Mouse (Mus musculus) hindbrain, postnatal 0 days (tissue): Measurements from ENCODE around the gene Anapc16. TPM values are rescaled to one million over a fixed set of nuclear protein-coding genes. Genes with fewer than 3 reads are reported as not detected.

Experiments
- ATAC-seq: fragments of 200-750 bp; cut with Nextera tagmentation; 2 replicates; pipeline ENCODE4 v1.8.0; 2017; ENCODE audit warnings: mild to moderate bottlenecking, moderate TSS enrichment, moderate library complexity
- DNase-seq: peaks from one replicate; pipeline ENCODE4 v3.0.0-alpha.2; 2015; ENCODE audit warnings: low spot score
- H3K27ac ChIP-seq: fragments of 300-500 bp; sonication (generic); 2 replicates; pipeline ENCODE4 v1.5.1; 2014; ENCODE audit warnings: mild to moderate bottlenecking
- H3K27me3 ChIP-seq: fragments of 300-500 bp; sonication (generic); 2 replicates; pipeline ENCODE4 v1.6.1; 2014; ENCODE audit warnings: low read length, mixed read lengths; ENCODE audit not compliant: insufficient read depth
- H3K36me3 ChIP-seq: fragments of 300-500 bp; sonication (generic); 2 replicates; pipeline ENCODE4 v1.6.1; 2014; ENCODE audit warnings: low read length, mixed read lengths; ENCODE audit not compliant: insufficient read depth
- H3K4me1 ChIP-seq: fragments of 300-500 bp; sonication (generic); 2 replicates; pipeline ENCODE4 v1.6.1; 2014; ENCODE audit warnings: antibody characterized with exemption, low read length, mixed read lengths; ENCODE audit not compliant: insufficient read depth
- H3K4me2 ChIP-seq: fragments of 300-500 bp; sonication (generic); 2 replicates; pipeline ENCODE4 v1.6.1; 2014; ENCODE audit warnings: low read depth, mild to moderate bottlenecking, low read length, moderate library complexity, mixed read lengths
- H3K4me3 ChIP-seq: fragments of 300-500 bp; sonication (generic); 2 replicates; pipeline ENCODE4 v1.5.1; 2014; ENCODE audit warnings: low read length
- H3K9ac ChIP-seq: fragments of 300-500 bp; sonication (generic); replicated peaks from 2 replicates; pipeline ENCODE4 v1.6.1; 2014; ENCODE audit warnings: mild to moderate bottlenecking, low read length, moderate library complexity, mixed read lengths
- H3K9me3 ChIP-seq: fragments of 300-500 bp; sonication (generic); 2 replicates; pipeline ENCODE4 v1.6.1; 2016; ENCODE audit warnings: low read length, mixed read lengths
- CTCF ChIP-seq: IDR thresholded peaks from 2 replicates; pipeline ENCODE4 v1.5.1; 2016; ENCODE audit warnings: antibody characterized with exemption, control low read depth, low read depth
- WGBS: fragments of 180-500 bp; shearing (Covaris S2); extraction: QIAGEN DNeasy Blood & Tissue Kit; methylation state at CpG from one replicate; pipeline ENCODE4 v1.1.7; 2014; 5-methylcytosine and 5-hydroxymethylcytosine counted together
- polyA plus RNA-seq: library from polyadenylated mRNA; unstranded; fragments of >200 nt; fragmentation: Nextera tagmentation; extraction: Ambion mirVana; gene quantifications from 2 replicates; pipeline ENCODE4 v1.2.1, GENCODE M21; 2015
- total RNA-seq: library from RNA; depleted of rRNA; stranded (reverse); fragments of >200 nt; gene quantifications from 2 replicates; pipeline ENCODE4 v1.2.3, GENCODE M21; 2014

Gene Anapc16
- total and polyA plus RNA-seq, 2 experiments from 2014 or later: 70.1 to 133 TPM

- Histone ChIP-seq H3K36me3 (no peaks in the 10 kb centered on the region), H3K4me2 (no peak overlapping the region), H3K4me1 (peaks cover 26% of the 10 kb centered on the region), H3K4me3 (no peak overlapping the region), H3K9ac (no peak overlapping the region), H3K27ac (peak overlapping the region; percentile 57), H3K9me3 (no peaks in the 10 kb centered on the region), H3K27me3 (no peaks in the 10 kb centered on the region)
- DNase-seq (peak; percentile 57), ATAC-seq (peak; percentile 41; the same call in 1 of the 2 replicates)
- TF ChIP-seq CTCF: no peak
- 20% methylated on average over 6 of the region's 6 CpGs for WGBS
Observed at GRCm38 (mm10) chr10:59974191-59974664, 28.7 kb downstream of the Anapc16 start.

DNA sequence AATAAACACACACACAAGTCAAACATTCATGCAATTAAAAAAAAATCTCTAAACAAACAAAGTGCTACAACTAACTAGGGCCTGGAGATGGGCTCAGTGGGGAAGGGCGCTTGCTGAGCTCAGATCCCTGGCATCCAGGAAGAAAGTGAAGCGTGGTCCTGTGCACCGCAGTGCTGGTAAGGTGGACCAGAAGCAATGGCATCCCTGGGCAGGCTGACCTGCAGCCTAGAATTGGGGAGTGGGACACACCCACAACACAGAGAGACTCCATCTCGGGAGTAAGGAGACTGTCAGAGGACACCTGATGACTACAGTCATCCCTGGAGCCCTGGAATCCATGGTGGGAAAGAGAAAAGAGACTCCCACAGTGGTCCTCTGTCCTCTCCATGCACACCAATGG is 29.5 kb downstream of the Anapc16 start:
- Histone ChIP-seq H3K4me3 (no peak overlapping the region), H3K27ac (peak overlapping the region; percentile 57; the same call in 1 of the 2 replicates), H3K9ac (no peak overlapping the region), H3K27me3 (no peaks in the 10 kb centered on the region), H3K4me1 (peaks cover 17% of the 10 kb centered on the region), H3K4me2 (no peak overlapping the region), H3K36me3 (no peaks in the 10 kb centered on the region), H3K9me3 (no peaks in the 10 kb centered on the region)
- ATAC-seq: no peak
- DNase-seq: no peak
- TF ChIP-seq CTCF: no peak
- WGBS: 83% methylated on average over 4 of the region's 4 CpGs

DNA sequence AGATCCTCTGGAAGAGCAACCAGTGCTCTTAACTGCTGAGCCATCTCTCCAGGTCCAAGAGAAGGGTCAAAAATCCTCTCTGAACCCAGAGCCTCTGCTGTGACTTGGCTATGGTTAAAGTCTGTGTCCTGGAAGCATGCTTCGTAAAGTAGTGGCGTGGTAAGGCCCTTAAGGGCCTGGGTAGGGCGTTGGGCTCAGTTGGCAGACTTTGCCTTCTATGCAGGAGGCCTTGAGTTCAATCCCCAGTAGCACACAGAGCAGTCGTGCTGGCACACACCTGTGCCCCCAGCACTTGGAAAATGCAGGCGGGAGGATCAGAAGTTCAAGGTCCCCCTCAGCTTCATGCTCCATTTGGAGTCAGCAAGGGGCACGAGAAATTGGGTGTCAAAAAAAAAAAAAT is 29.9 kb downstream of the Anapc16 start:
- peak overlapping the region; percentile 42; the same call in 1 of the 2 replicates for H3K27ac ChIP-seq
- no peak for ATAC-seq
- 67% methylated on average over 6 of the region's 6 CpGs for WGBS

GRCm38 (mm10) chr10:59972534-59972933 is 30.4 kb downstream of the Anapc16 start:
- H3K9ac ChIP-seq: no peak overlapping the region
- ATAC-seq (no peak), DNase-seq (no peak)
- no peak overlapping the region for H3K4me3 ChIP-seq
- no peaks in the 10 kb centered on the region for H3K27me3 ChIP-seq
- H3K36me3 ChIP-seq: no peaks in the 10 kb centered on the region
- whole genome bisulfite sequencing: 31% methylated on average over 2 of the region's 2 CpGs
- H3K9me3 ChIP-seq: no peaks in the 10 kb centered on the region
- H3K4me2 ChIP-seq: no peak overlapping the region
- no peak overlapping the region for H3K27ac ChIP-seq
- no peak for TF ChIP-seq CTCF
- peaks cover 15% of the 10 kb centered on the region for H3K4me1 ChIP-seq

More for the DNA sequence above, 29.9 kb downstream of the Anapc16 start:
- Histone ChIP-seq H3K9ac (no peak overlapping the region), H3K9me3 (no peaks in the 10 kb centered on the region), H3K4me3 (no peak overlapping the region), H3K4me2 (no peak overlapping the region), H3K4me1 (peaks cover 15% of the 10 kb centered on the region), H3K36me3 (no peaks in the 10 kb centered on the region), H3K27me3 (no peaks in the 10 kb centered on the region)
- TF ChIP-seq CTCF: no peak
- no peak for DNase-seq

DNA sequence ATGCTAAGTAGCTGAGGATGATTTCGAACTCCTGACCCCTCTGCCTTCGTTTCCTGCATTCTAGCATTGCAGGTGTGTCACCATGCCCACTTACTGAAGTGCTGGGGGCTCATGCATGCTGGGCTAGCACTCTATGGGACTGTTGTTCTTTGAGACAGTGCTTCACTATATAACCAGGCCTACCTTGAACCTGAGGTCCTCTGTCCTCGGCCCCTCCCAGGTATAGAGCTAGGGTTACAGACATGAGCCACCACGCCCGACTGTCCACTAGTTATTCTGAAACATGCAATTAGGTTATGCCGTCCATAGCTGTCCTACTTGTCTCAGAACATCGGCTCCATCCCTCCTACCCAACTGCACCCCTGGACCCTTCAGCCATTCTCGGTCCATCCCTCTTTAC is 31.1 kb downstream of the Anapc16 start:
- TF ChIP-seq CTCF: no peak
- H3K4me2 ChIP-seq: no peak overlapping the region
- H3K27ac ChIP-seq: no peak overlapping the region
- ATAC-seq: no peak
- no peaks in the 10 kb centered on the region for H3K36me3 ChIP-seq
- H3K9me3 ChIP-seq: no peaks in the 10 kb centered on the region
- H3K4me3 ChIP-seq: no peak overlapping the region
- 92% methylated on average over 8 of the region's 8 CpGs for WGBS
- DNase-seq: no peak
- H3K9ac ChIP-seq: no peak overlapping the region
- H3K4me1 ChIP-seq: peaks cover 15% of the 10 kb centered on the region
- H3K27me3 ChIP-seq: no peaks in the 10 kb centered on the region

DNA sequence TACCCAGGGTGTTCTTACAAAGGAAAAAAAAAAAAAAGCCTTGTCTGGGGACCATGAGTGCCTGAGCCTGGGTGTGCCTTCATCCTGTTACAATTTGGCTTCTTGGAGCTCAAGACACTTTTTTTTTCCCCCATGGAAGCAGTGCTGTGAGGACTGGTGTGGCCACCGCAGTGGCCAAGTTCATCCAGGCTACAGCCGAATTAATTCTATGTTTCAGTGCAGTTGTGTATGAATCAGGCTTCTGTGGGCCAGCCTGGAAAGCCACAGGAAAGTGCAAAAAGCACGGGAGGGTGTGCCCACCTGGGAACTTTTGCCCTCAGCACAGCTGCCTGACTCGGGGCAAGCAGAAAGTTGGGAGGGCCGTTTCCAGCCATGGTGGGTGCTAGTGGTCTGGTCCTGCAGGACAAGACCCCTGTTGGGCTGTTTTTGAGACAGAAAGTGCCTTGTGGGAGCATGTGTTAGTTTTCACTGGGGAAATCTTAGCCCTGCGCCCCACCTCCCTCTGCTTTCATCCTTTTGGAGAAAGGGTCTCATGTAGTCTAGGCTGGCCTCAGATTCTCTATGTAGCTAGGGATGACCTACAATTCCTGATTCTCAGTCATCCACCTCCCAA is 32.4 kb downstream of the Anapc16 start:
- ATAC-seq (no peak), DNase-seq (no peak)
- Histone ChIP-seq H3K4me3 (peak overlapping the region; percentile 42), H3K9me3 (no peaks in the 10 kb centered on the region), H3K4me2 (peak overlapping the region; percentile 85), H3K9ac (peak overlapping the region; percentile 85), H3K27ac (peak overlapping the region; percentile 95), H3K4me1 (peaks cover 17% of the 10 kb centered on the region), H3K27me3 (no peaks in the 10 kb centered on the region), H3K36me3 (no peaks in the 10 kb centered on the region)
- WGBS: 23% methylated on average over 6 of the region's 6 CpGs
- no peak for TF ChIP-seq CTCF

GRCm38 (mm10) chr10:59969821-59970449 is 33.0 kb downstream of the Anapc16 start:
- Histone ChIP-seq H3K27ac (peak overlapping the region; percentile 95), H3K9ac (peak overlapping the region; percentile 85), H3K36me3 (no peaks in the 10 kb centered on the region), H3K27me3 (no peaks in the 10 kb centered on the region), H3K4me2 (peak overlapping the region; percentile 85), H3K4me3 (peak overlapping the region; percentile 42), H3K9me3 (no peaks in the 10 kb centered on the region), H3K4me1 (peaks cover 20% of the 10 kb centered on the region)
- ATAC-seq (peak; percentile 85), DNase-seq (peak; percentile 89)
- WGBS: 0% methylated on average over 25 of the region's 25 CpGs
- no peak for TF ChIP-seq CTCF
